Mouse (Mus musculus) limb, embryonic 11.5 days (tissue): ENCODE results near the gene Pak2. TPM values are rescaled to one million over a fixed set of nuclear protein-coding genes. Genes with fewer than 3 reads are reported as not detected.
A peak's percentile ranks its signal among the peaks of the same experiment; 100 is the strongest.

ENCODE experiments used
- ATAC-seq: fragments of 200-750 bp; cut with Nextera tagmentation; 2 replicates; pipeline ENCODE4 v1.8.0; 2017; ENCODE audit warnings: low read depth; ENCODE audit not compliant: insufficient number of reproducible peaks, low FRiP score, low TSS enrichment
- DNase-seq: peaks from one replicate; pipeline ENCODE4 v3.0.0-alpha.2; 2015; ENCODE audit warnings: low spot score
- H3K27ac ChIP-seq: fragments of 300-500 bp; sonication (generic); replicated peaks from 2 replicates; pipeline ENCODE4 v1.5.1; 2014; ENCODE audit warnings: low read depth, mild to moderate bottlenecking, low read length
- H3K27me3 ChIP-seq: fragments of 300-500 bp; sonication (generic); 2 replicates; pipeline ENCODE4 v1.6.1; 2014; ENCODE audit warnings: mild to moderate bottlenecking, low read length, mixed read lengths; ENCODE audit not compliant: control insufficient read depth, insufficient read depth
- H3K36me3 ChIP-seq: fragments of 300-500 bp; sonication (generic); 2 replicates; pipeline ENCODE4 v1.6.1; 2014; ENCODE audit warnings: mild to moderate bottlenecking, low read length, moderate library complexity, mixed read lengths; ENCODE audit not compliant: control insufficient read depth, insufficient read depth
- H3K4me1 ChIP-seq: fragments of 300-500 bp; sonication (generic); 2 replicates; pipeline ENCODE4 v1.6.1; 2014; ENCODE audit warnings: low read length, mixed read lengths; ENCODE audit not compliant: control insufficient read depth, insufficient read depth
- H3K4me2 ChIP-seq: fragments of 300-500 bp; sonication (generic); 2 replicates; pipeline ENCODE4 v1.6.1; 2014; ENCODE audit warnings: low read depth, mild to moderate bottlenecking, moderate library complexity; ENCODE audit not compliant: severe bottlenecking
- H3K4me3 ChIP-seq: fragments of 300-500 bp; sonication (generic); 2 replicates; pipeline ENCODE4 v1.5.1; 2014; ENCODE audit warnings: low read depth, low read length
- H3K9ac ChIP-seq: fragments of 300-500 bp; sonication (generic); 2 replicates; pipeline ENCODE4 v1.6.1; 2014; ENCODE audit warnings: mild to moderate bottlenecking, low read length
- H3K9me3 ChIP-seq: fragments of 300-500 bp; sonication (generic); 2 replicates; pipeline ENCODE4 v1.6.1; 2016; ENCODE audit warnings: low read length; ENCODE audit not compliant: control insufficient read depth
- WGBS: fragments of 180-500 bp; shearing (Covaris S2); extraction: QIAGEN DNeasy Blood & Tissue Kit; methylation state at CpG from one replicate; pipeline ENCODE4 v1.1.7; 2014; 5-methylcytosine and 5-hydroxymethylcytosine counted together
- polyA plus RNA-seq: library from polyadenylated mRNA; unstranded; fragments of >200 nt; fragmentation: Nextera tagmentation; extraction: Ambion mirVana; gene quantifications from 2 replicates; pipeline ENCODE4 v1.2.1, GENCODE M21; 2014

The Pak2 gene
- polyA plus RNA-seq, 1 experiment from 2014 or later = 41.1 TPM

GRCm38 (mm10) chr16:32114968-32115695, 36.0 kb upstream of the Pak2 start:
- 19% methylated on average over 15 of the region's 15 CpGs for WGBS
- Histone ChIP-seq H3K4me2 (no peak overlapping the region), H3K9me3 (no peaks in the 10 kb centered on the region), H3K27me3 (no peaks in the 10 kb centered on the region), H3K4me1 (no peaks in the 10 kb centered on the region), H3K4me3 (no peak overlapping the region), H3K36me3 (no peaks in the 10 kb centered on the region), H3K9ac (no peak overlapping the region), H3K27ac (no peak overlapping the region)
- ATAC-seq (no peak), DNase-seq (peak; percentile 93)

- Histone ChIP-seq H3K9ac (no peak overlapping the region), H3K36me3 (no peaks in the 10 kb centered on the region), H3K4me3 (no peak overlapping the region), H3K27ac (no peak overlapping the region), H3K9me3 (no peaks in the 10 kb centered on the region), H3K27me3 (no peaks in the 10 kb centered on the region), H3K4me2 (no peak overlapping the region), H3K4me1 (no peaks in the 10 kb centered on the region)
- 87% methylated on average over 10 of the region's 10 CpGs for WGBS
- no peak for DNase-seq
- ATAC-seq = no peak
Measured at GRCm38 (mm10) chr16:32114406-32114805, 35.3 kb upstream of the Pak2 start.

DNA sequence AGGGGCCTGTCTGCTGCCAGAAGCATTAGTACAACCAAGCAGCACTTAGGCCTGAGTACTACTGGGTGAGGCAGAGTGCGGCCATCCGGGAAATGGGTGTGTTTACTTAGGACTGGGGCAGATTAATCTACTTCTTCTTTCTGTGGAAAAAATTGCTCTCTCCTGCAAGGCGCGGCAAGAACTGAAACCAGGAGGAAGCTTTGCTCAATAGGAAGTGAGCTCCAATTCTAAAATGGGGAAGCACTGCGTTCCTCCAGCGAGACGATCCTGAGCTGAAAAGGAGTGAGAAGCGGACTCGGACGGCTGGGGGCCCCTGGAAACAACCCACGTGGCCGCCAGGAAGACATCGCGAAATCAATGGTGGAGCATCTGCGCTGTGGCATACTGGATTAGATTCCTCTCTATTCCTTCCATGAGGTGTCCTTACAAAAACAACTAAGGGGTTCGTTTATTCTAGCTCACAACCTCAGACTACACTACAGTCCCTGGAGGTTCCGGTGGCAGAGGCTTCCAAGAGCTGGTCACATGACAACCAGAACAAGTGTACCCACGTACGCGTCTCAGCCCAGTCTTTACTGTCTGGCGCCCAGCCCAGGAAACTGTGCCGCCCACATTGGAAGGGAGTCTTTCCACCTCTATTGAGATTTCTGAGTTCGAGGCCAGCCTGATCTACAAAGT, 34.5 kb upstream of the Pak2 start:
- H3K27ac ChIP-seq = no peak overlapping the region
- H3K4me3 ChIP-seq = no peak overlapping the region
- H3K36me3 ChIP-seq = no peaks in the 10 kb centered on the region
- no peaks in the 10 kb centered on the region for H3K27me3 ChIP-seq
- no peak for ATAC-seq
- no peaks in the 10 kb centered on the region for H3K4me1 ChIP-seq
- no peak overlapping the region for H3K9ac ChIP-seq
- WGBS = 69% methylated on average over 23 of the region's 23 CpGs
- no peaks in the 10 kb centered on the region for H3K9me3 ChIP-seq
- no peak overlapping the region for H3K4me2 ChIP-seq
- DNase-seq = no peak

GRCm38 (mm10) chr16:32110951-32111699, 32.0 kb upstream of the Pak2 start:
- WGBS = 81% methylated on average over 15 of the region's 15 CpGs
- no peak for DNase-seq
- no peak overlapping the region for H3K27ac ChIP-seq

DNA sequence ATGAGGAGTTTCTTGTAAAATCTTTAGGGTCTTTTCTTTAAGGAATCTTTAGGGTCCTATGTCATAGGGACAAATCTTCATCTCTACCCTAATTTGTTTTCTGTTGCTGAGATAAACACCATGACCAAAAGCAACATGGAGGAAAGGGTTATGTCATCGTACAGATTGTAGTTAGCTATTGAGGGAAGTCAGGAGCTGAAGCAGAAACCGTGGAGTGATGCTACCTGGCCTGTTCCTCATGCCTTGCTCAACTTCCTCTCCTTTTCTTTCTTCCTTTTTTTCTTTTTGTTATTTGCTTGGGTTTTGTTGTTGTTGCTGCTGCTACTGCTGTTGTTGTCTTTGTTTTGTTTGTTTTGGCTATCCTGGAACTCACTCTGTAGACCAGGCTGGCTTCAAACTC, 29.4 kb upstream of the Pak2 start:
- no peak overlapping the region for H3K4me3 ChIP-seq
- H3K4me1 ChIP-seq = no peaks in the 10 kb centered on the region
- H3K36me3 ChIP-seq = no peaks in the 10 kb centered on the region
- no peak overlapping the region for H3K9ac ChIP-seq
- DNase-seq = no peak
- H3K9me3 ChIP-seq = no peaks in the 10 kb centered on the region
- 95% methylated on average over 2 of the region's 2 CpGs for WGBS
- no peak overlapping the region for H3K4me2 ChIP-seq
- no peaks in the 10 kb centered on the region for H3K27me3 ChIP-seq
- H3K27ac ChIP-seq = no peak overlapping the region
- no peak for ATAC-seq

More at GRCm38 (mm10) chr16:32110951-32111699, 32.0 kb upstream of the Pak2 start:
- H3K4me3 ChIP-seq = no peak overlapping the region
- no peak for ATAC-seq
- no peak overlapping the region for H3K9ac ChIP-seq
- no peak overlapping the region for H3K4me2 ChIP-seq
- no peaks in the 10 kb centered on the region for H3K9me3 ChIP-seq
- H3K27me3 ChIP-seq = no peaks in the 10 kb centered on the region
- no peaks in the 10 kb centered on the region for H3K36me3 ChIP-seq
- H3K4me1 ChIP-seq = no peaks in the 10 kb centered on the region

- Histone ChIP-seq H3K27ac (no peak overlapping the region), H3K4me3 (no peak overlapping the region), H3K4me1 (no peaks in the 10 kb centered on the region), H3K9me3 (no peaks in the 10 kb centered on the region), H3K9ac (no peak overlapping the region), H3K36me3 (peaks cover 1% of the 10 kb centered on the region; the same call in 1 of the 2 replicates), H3K4me2 (no peak overlapping the region), H3K27me3 (no peaks in the 10 kb centered on the region)
- 80% methylated on average over 7 of the region's 7 CpGs for WGBS
- ATAC-seq (no peak), DNase-seq (no peak)
Measured at GRCm38 (mm10) chr16:32108170-32108569, 29.0 kb upstream of the Pak2 start.

DNA sequence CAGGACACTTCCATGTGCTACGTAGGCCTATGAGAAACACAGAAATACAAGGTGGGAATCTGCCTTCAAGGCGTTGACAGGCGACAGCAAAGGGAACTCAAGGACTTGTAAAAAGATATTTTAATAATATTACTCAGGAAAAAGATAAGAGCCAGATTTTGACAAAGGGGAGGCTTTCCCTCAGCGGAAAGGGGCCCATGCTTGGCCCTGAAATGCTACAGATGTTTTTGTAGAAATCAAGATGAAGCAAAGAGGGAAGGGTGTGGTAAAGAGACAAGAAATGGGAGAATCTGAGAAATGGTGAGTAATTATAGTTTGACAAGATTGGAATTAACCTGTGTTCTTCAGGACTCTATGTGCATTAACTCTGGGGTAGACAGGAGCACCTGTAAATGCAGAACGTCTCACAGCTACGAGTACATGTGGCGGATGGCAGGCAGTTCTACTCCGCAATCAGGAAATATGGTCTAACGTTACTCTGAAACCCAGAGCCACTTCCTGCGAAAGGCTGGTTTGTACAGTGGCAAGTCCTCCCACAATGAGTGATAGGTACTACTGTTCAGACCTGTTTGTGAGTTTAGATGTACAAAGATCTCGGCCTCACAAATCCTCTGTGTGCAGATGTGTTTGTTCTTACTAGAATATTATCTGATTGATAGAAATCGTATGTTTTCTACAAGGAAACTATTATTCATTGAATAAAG, 28.4 kb upstream of the Pak2 start:
- no peaks in the 10 kb centered on the region for H3K27me3 ChIP-seq
- H3K27ac ChIP-seq = no peak overlapping the region
- H3K9ac ChIP-seq = no peak overlapping the region
- no peaks in the 10 kb centered on the region for H3K9me3 ChIP-seq
- H3K36me3 ChIP-seq = peaks cover 2% of the 10 kb centered on the region; the same call in 1 of the 2 replicates
- no peak overlapping the region for H3K4me3 ChIP-seq
- H3K4me2 ChIP-seq = no peak overlapping the region
- ATAC-seq = no peak
- WGBS = 93% methylated on average over 12 of the region's 12 CpGs
- no peaks in the 10 kb centered on the region for H3K4me1 ChIP-seq
- DNase-seq = no peak

DNA sequence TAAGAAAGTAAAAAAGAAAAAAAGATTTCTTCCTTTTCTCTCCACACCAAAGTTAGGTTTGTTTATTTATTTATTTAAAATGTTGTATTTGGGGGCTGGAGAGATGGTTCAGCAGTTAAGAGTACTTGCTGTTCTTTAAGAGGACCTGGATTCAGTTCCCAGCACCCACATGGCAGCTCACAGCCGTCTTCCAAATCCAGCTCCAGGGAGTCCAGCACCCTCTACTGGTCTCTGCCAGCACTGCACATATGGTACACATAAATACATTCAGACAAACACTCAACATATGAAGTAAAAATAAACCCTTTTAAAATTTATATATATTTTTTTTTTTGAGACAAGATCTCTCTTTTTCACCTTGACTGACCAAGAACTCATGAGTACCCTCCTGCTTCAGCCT, 26.6 kb upstream of the Pak2 start:
- Histone ChIP-seq H3K4me3 (no peak overlapping the region), H3K9ac (no peak overlapping the region), H3K9me3 (no peaks in the 10 kb centered on the region), H3K4me1 (no peaks in the 10 kb centered on the region), H3K27ac (no peak overlapping the region), H3K36me3 (peaks cover 2% of the 10 kb centered on the region; the same call in 1 of the 2 replicates), H3K27me3 (no peaks in the 10 kb centered on the region), H3K4me2 (no peak overlapping the region)
- WGBS = 88% methylated on average over 1 of the region's 1 CpGs
- ATAC-seq (no peak), DNase-seq (no peak)
